Mouse (Mus musculus) kidney, postnatal 10 days (tissue): Measurements from ENCODE around the gene Bri3bp.
"Not testable (repeated sequence)": the region's sequence is repeated elsewhere in the genome, so short reads cannot be mapped to it uniquely, and the experiment has no call there.

Experiments used
- DNase-seq: peaks from one replicate; pipeline ENCODE4 v3.0.0; 2021; ENCODE audit warnings: mixed read lengths

Gene Bri3bp

DNA sequence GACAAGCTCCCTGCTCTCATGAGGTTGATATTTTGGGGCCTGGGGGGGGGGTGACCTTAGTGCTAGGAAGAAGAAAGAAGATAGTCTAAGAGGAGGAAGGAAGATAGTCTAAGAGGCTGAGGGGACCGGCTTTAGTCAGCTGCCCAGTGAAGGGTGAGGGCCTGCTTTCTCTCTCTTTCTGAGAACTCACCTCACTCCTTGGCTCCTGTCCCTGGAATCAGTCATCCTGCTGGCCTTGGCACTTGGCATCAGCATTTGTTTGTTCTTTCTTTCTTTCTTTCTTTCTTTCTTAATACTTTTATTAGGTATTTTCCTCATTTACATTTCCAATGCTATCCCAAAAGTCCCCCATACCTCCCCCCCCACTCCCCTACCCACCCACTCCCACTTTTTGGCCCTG lies 44.7 kb downstream of the Bri3bp start:
- DNase-seq, result no peak

- DNase-seq, result peak; percentile 79
Measured at GRCm38 (mm10) chr5:125487375-125488115, 46.2 kb downstream of the Bri3bp start.

DNA sequence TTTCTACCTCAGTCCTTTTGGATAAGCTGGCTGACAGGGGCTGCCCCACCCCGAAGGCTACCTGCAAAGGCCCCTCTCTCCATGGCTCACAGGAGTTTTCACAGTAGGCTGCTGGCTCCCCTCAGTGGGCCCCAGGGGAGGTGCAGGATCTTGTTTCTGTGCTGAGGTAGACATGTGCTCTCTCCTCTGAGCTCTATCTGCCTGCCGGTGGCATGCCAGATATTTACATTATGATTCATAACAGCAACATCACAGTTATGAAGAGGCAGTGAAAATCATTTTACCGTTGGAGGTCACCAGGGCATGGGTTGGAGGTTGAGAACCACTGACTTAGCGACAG lies 46.7 kb downstream of the Bri3bp start:
- peak; percentile 57 for DNase-seq

DNA sequence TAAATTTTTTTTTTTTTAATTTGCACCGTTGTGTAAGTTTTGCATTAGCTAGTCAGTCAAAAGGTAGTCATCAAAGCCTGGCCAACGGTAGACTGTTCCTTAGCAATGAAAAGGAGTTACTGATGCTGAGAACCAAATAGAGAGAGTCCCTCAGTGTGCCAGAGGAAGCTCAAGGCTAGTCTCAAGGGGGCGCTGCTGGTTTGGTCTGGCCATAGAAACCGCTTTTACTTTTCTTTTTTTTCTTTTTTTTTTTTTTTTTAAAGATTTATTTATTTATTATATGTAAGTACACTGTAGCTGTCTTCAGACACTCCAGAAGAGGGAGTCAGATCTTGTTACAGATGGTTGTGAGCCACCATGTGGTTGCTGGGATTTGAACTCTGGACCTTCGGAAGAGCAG lies 47.6 kb downstream of the Bri3bp start:
- not testable (repeated sequence) for DNase-seq

DNA sequence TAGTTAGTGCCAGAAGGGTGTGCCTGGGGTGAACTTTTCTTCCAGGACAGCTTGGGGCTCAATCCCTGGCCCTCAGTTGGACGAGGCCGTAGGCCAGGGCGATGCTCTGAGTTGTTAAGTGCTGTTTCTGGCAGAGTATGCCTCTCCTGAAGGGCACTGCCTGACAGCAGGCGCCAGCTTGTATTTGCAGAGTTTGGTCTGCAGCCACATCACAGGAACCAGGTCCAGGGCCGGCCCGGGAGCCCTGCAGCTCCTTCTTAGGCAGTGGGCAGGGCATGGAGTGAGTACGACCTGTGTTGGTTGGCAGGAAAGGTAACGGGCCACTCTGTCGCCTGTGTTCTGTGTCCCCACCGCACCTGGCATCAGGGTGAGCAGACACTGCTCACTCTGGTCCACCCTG lies 49.7 kb downstream of the Bri3bp start:
- no peak for DNase-seq

DNA sequence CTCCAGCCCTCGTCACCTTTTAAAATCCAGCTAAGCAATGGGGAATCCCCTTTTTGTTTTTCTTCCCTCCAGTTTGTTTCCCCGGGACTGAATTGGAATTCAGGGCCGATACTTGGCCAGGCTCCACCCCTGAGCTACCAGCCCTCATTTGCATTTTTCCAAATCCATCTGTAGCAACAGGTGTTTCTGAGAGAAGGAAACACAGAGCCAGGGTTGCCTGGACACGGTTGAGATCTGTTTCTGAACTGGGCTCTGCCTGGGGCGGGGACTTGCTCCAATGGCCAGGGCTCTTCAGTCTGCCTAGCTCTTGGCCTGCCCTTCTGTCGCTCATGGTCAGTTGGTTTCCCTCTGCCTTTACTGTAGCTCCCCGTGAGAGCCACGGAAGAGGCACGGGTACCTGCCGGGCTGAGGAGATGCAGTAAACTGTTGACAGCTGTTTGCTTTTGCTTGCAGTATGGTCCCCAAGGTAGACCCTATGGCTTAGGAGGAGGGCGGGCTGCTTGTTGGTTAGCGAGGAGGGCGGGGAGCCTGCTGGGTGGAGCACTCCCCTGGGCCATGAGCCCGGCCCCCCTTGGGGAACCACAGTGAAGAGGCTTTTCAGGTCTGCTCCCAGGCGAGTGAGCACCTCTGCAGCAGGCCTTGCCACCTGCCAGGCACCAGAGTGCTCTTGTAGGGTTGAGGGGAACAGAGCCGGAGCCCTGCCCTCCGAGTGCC lies 51.2 kb downstream of the Bri3bp start:
- no peak for DNase-seq

DNA sequence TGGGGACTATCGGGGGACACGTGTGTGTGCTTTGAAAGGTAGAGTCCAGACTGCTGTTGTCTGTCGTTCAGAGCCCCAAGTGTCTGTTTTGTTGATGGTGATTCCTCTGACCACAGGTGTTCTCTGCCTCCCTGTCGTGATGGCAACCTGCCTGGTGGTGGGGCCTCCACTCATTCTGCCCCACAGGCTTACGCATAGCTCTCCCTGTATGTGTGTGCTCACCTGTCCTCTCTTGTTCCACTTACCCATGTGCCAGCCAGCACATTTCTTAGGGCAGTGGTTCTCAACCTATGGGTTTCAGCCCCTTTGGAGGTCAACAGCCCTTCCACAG lies 51.7 kb downstream of the Bri3bp start:
- no peak for DNase-seq

- no peak for DNase-seq
Measured at GRCm38 (mm10) chr5:125495655-125496054, 54.3 kb downstream of the Bri3bp start.

DNA sequence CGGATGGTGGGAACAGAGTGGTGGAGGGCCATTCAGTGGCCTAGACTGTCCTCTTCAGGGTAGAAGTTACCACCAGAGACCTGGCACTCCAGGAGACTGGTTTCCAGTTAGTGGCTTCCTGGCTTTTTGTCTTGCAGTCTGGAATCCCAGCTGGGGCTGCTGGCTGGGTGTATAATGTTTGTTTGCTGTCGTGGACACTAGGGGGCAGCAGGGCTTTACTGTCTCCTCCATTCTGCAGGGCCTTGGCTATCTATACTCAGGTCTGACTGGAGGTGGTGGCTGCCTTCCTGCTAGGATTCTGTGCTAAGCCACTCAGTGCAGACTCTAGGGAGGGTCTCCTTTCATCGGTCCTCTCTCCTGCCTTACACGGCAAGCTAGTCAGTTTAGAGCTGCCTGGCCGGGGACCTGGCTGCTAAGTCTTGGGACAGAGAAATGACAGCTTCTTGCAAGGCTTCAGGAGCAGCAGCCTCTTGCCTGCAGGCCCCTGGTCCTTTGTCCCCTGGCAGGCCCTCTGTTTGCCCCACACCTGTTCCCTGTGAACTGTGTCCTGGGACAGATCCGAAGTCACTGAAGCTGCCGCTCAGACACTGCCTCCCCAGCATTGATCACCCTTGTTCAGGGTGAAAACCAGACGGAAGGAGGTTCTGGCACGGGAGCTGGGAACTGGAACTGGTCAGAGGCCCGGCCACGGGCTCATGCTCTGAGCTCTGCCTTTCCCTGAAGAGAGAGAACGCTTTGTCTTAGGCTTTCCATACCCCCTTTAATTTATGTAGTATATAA lies 56.6 kb downstream of the Bri3bp start:
- DNase-seq, result peak; percentile 75

- no peak for DNase-seq
Measured at GRCm38 (mm10) chr5:125501505-125501904, 60.1 kb downstream of the Bri3bp start.

DNA sequence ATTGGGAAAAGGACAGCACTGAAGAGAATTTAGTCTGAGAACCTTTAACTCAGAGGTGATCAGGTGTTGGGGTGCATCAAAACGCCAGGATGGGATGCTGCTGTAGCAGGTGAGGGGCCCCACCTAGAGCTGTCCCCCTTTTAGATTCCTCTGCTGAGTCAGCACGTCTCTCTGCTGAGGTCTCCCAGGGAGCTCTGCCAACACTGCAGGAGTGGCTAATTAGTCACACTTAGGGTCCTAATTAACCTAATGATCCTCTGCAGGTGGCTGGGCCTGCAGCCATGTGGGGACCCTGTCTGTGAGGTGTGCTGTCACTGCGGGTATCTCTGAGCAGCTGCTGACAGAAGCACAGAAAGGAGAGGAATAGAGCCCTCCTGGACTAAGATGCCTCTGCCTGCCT lies 60.8 kb downstream of the Bri3bp start:
- no peak for DNase-seq

- DNase-seq, result no peak
Measured at GRCm38 (mm10) chr5:125503628-125504027, 62.3 kb downstream of the Bri3bp start.

- DNase-seq, result no peak
Measured at GRCm38 (mm10) chr5:125504692-125505091, 63.3 kb downstream of the Bri3bp start.

GRCm38 (mm10) chr5:125505968-125506367 lies 64.6 kb downstream of the Bri3bp start:
- no peak for DNase-seq

DNA sequence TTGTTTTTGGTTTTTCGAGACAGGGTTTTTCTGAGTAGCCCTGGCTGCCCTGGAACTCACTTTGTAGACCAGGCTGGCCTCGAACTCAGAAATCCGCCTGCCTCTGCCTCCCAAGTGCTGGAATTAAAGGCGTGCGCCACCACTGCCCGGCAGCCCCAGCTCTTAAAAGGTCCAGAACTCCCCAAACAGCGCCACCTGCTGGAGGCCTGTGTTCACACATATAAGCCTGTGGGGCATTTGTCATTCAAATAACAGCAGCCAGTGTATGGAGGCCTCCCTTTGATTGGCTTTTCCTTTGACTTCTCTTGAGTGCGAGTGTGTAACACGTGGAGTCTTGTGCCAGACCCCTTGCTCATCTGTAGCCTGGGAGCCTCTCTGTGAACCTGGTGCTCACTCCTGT lies 66.2 kb downstream of the Bri3bp start:
- DNase-seq, result no peak

- DNase-seq, result no peak
Measured at GRCm38 (mm10) chr5:125508006-125508405, 66.6 kb downstream of the Bri3bp start.

DNA sequence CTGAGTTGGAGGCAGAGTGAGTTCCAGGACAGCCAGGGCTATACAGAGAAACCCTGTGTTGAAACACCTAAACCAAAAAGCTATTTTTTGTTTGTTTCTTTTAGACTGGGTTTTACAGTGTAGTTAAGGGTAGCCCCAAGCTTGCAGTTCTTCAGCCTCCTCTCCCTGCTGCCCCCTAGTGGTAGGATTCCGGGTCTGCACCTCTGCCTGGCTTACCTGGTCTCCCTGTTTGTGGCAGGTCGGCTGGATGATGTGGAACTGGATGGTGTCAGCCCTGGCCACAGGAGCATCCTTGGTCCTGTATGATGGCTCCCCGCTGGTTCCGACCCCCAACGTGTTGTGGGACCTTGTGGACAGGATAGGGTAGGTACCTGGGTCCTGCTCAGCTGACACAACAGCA lies 68.2 kb downstream of the Bri3bp start:
- peak; percentile 57 for DNase-seq
